Mouse (Mus musculus): Measurements from ENCODE around the gene Fam114a2.
A peak's percentile ranks its signal among the peaks of the same experiment; 100 is the strongest.

Gene Fam114a2

GRCm38 (mm10) chr11:57445237-57445962, 73.0 kb downstream of the Fam114a2 start:
- DNase-seq (ENCODE audit: low read depth in 2 of 2, low spot score in 2 of 2): peak; percentile 3 to 23

GRCm38 (mm10) chr11:57434153-57434552, 84.3 kb downstream of the Fam114a2 start:
- no peak for DNase-seq (ENCODE audit: low read depth in 2 of 2, low spot score in 2 of 2)

Data from CD8-positive naive resting alpha-beta T cell, adult 2 months (primary cell).